Mouse (Mus musculus) forelimb bud, embryonic 11.5 days (tissue): ENCODE results near the gene Lrrc51.
"Not testable (repeated sequence)": the region's sequence is repeated elsewhere in the genome, so short reads cannot be mapped to it uniquely, and the experiment has no call there.

ENCODE experiments used
- DNase-seq: peaks from one replicate; pipeline ENCODE4 v3.0.0-alpha.2; 2012; ENCODE audit warnings: low read depth, low spot score

Lrrc51 gene

GRCm38 (mm10) chr7:101933751-101934240, at the start of gene Lrrc51, which contains the start of gene Numa1:
Lrrc51 (minus strand) TSS chr7:101933895.
Numa1 (plus strand) TSS chr7:101934111.
- peak; percentile 96 for DNase-seq

- no peak for DNase-seq
Observed at GRCm38 (mm10) chr7:101982735-101983134, 49.0 kb upstream of the Lrrc51 start.

DNA sequence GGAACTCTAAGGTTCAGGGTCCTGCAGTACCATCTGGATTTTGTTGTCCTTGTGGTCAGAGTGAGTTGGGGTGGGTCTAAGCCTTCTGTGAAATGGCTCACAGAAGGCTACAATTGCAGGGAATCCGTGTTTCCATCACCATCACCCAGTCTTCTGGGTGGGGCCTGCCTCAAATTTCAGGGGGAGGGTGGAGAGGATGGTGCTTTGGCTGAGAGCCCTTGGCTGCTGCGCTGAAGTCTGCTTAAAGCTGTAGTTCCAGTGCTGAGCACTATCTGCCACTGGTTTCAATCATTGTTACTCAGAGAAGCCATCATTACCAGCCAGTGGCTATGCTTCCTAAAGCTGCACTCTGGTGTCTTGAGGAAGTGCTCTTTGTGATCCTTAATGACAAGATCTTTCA, 40.8 kb upstream of the Lrrc51 start:
- no peak for DNase-seq

DNA sequence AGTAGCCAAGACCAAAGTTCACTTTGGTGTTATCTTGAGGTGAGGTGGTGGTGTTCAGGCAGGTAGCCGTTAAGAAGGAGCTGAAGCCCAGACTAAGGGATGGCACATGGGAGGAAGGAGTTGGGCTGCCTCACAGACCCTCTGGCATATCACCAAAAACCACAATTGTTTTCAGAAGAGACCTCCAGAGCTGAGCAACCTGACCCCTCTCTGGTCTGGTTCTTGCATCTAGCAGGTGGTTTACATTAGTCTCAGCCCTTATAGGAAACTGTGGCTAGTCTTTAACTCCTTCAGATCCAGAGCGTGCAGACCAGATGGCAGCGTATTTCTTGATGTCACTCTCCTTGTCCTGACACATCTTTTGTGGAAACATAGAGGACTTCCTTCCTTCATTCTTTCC, 40.0 kb upstream of the Lrrc51 start:
- peak; percentile 70 for DNase-seq

DNA sequence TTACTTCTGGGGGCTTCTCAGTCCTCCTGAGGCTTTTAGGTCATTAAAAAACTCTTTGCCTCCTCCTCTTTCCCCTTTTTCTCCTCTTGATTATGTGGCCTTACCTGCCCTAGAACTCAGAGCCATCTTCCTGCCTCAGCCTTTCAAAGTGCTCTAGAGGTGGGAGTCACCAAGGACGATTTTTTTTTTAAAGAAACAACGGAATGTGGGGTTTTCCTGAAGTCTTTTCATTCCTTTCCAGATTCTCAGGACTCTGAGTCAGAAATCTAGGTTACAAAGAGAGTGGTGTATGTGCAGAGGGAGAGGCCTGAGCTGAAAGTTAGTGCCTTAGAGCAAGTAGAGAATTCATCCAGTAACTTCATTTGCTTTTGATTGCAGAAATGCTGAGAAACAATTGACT, 38.0 kb upstream of the Lrrc51 start:
- no peak for DNase-seq

DNA sequence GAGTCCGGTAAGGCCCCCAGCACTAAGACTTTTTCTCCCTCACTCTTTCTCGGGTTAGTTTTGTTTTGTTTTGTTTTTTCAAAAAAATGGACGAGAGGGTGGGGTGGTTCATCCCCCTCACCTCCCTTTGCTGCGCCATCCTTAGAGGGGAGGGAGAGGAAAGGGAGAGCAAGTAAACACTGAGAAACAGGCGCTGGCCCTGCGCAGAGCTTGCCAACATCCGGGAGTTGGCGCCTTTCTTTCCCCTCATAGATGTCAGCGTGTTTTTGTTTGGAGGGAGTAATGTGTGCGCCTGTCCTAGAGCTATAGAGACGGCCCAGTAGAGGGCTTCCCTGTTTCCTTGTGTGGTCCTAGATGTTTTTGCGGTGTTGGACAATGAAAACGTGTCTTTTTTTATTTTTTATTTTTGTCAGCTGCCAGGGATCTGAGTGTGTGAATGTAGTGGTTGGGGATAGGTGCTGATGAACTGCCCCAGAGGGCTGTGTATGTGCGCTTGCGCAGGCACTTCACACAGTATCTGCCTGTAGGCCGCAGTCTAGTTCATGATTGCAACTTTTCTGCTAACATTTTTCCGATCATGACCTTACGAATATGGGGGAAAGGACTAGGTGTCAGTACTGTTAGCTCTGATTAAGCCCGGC, 37.2 kb upstream of the Lrrc51 start:
- DNase-seq: peak; percentile 50

- DNase-seq: peak; percentile 88
Observed at GRCm38 (mm10) chr7:101970429-101970775, 36.7 kb upstream of the Lrrc51 start.

- DNase-seq: peak; percentile 78
Observed at GRCm38 (mm10) chr7:101969694-101970428, 36.2 kb upstream of the Lrrc51 start.

GRCm38 (mm10) chr7:101968751-101969150, 35.1 kb upstream of the Lrrc51 start:
- DNase-seq: no peak

DNA sequence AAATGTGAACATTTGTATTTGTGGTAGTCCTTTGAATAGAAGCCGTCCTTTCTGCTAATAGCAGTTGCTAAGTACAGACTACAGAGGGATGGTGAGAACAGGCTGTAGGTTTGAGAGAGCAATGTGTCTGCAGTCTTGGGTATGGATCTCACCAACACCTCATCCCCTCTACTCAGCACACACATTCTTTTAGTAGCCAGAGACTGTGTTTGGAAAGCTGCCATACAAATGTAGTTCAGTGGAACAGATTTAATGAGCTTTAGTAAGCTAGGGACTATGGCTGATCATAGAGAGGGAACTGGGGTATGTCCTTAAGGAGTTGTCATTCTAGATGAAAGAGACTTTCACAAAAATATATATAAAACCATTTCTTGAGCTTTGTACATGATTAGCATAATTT, 33.6 kb upstream of the Lrrc51 start:
- DNase-seq: no peak

DNA sequence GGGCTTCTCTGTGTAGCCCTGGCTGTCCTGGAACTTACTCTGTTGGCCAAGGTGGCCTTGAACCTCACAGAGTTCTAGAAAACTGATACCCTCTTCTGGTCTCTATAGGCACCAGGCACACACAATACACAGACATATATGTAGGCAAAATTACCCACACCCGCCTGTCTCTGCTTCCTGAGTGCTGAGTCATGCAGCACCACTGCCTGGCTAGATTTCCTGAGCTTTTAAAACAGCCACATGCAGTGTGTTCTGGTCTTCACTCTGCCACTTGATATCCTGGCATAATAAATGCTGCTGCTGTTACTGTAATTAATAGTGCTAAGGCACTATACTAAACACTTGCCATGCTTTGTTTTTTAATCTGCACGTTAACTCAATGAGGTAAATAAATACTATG, 31.9 kb upstream of the Lrrc51 start:
- DNase-seq: no peak

- no peak for DNase-seq
Observed at GRCm38 (mm10) chr7:101964551-101964950, 30.9 kb upstream of the Lrrc51 start.

DNA sequence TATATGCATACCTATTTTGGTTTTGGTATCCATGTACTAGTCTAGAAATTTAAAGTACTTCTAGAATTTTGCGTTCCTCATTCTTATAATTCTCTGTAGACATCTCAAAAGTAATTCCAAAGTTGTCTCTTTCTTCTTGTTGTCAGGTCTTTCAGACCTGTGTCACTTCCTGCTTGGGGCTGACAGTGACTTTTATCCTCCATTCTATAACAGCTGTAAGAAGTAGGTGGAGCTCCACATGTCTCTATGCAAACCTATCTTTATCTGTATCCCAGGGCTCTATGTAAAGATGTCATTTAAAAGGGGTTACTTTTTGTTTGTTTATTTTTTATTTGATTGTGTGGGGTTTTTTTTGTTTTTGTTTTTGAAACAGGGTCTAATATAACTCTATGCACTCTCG, 29.9 kb upstream of the Lrrc51 start:
- no peak for DNase-seq

DNA sequence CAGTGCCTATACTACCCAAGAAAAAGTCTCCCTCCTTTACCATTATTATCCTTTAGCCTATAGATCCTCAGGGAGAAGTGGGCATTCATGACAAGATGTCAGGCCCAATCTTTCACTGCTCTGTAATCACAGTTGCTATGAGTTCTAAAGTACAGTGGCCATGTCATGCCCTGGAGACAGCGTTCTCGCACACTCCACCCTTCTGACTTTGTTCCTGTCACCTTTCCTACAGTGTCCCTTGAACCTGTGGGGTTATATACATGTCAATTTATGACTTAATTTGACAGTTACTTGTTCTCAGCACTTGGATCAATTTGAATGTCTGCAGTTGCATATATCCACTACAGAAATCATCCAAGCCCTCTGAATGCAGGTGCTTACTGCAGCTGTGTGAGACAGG, 29.1 kb upstream of the Lrrc51 start:
- no peak for DNase-seq

- DNase-seq: no peak
Observed at GRCm38 (mm10) chr7:101956911-101957310, 23.2 kb upstream of the Lrrc51 start.

GRCm38 (mm10) chr7:101956481-101956880, 22.8 kb upstream of the Lrrc51 start:
- DNase-seq: no peak

DNA sequence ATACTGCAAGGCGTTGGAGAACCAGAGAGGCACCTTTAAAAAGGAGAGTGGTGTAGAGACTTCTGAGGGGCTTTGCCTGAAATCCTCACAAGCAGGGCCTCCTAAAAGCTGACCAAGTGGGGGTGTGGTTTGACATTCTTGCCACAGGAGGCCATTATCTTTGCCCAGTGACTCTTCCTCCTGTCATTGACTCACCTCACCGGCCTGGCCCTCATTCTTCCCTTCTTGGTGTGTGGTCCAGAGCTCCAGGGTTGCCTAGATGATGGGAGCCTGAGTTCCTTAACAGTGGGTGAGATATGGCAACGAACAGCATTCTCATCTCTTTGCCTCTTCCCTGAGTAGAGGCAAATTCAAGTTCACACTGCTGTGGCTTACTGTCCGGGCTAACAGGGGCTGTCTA, 22.2 kb upstream of the Lrrc51 start:
- DNase-seq: no peak

GRCm38 (mm10) chr7:101955276-101955675, 21.6 kb upstream of the Lrrc51 start:
- no peak for DNase-seq

GRCm38 (mm10) chr7:101954163-101954562, 20.5 kb upstream of the Lrrc51 start:
- DNase-seq: no peak

GRCm38 (mm10) chr7:101952098-101952497, 18.4 kb upstream of the Lrrc51 start:
- no peak for DNase-seq

DNA sequence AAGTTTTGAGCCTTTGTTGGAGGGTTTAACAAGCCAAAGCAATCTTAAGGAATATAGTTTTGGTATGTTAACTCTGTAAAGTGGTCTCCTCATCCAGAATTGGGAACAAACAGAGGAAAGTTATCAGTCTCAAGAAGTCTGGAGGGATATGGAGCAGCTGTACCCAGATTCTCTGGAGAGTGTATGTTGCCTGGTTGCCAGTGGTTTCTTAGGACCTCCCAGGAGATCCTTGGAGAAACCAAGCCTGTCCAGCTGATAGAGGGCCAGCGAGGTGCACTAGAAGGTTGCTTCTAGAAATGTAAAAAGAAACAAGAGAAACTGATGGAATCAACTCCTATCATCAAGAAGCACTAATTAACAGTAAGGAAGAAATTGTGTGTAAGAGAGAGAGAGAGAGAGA, 18.0 kb upstream of the Lrrc51 start:
- DNase-seq: no peak

- not testable (repeated sequence) for DNase-seq
Observed at GRCm38 (mm10) chr7:101949008-101949407, 15.3 kb upstream of the Lrrc51 start.

- no peak for DNase-seq
Observed at GRCm38 (mm10) chr7:101939758-101940157, 6.1 kb upstream of the Lrrc51 start.
